Mouse (Mus musculus) megakaryocyte, adult 5-6 weeks (primary cell): ENCODE measurements around the gene Abat. TPM values are rescaled to one million over a fixed set of nuclear protein-coding genes. Genes with fewer than 3 reads are reported as not detected.

Experiments
- ATAC-seq: 2 replicates; pipeline ENCODE4 v1.8.0; 2016; ENCODE audit warnings: mild to moderate bottlenecking, inconsistent platforms; ENCODE audit not compliant: poor library complexity, severe bottlenecking
- total RNA-seq, 2 experiments: library from RNA; stranded (forward) in 1 of 2; stranded (reverse) in 1 of 2; fragments of 153-499, 151-499 nt in 1 of 2; fragments of 221-1000, 200-1000 nt in 1 of 2; gene quantifications; 2 replicates each; pipeline versions ENCODE4 v1.2.3 to v1.2.4; 2015 to 2017

The Abat gene
- total RNA-seq, 2 experiments from 2014 or later, result 0.02 TPM; not detected in 1

DNA sequence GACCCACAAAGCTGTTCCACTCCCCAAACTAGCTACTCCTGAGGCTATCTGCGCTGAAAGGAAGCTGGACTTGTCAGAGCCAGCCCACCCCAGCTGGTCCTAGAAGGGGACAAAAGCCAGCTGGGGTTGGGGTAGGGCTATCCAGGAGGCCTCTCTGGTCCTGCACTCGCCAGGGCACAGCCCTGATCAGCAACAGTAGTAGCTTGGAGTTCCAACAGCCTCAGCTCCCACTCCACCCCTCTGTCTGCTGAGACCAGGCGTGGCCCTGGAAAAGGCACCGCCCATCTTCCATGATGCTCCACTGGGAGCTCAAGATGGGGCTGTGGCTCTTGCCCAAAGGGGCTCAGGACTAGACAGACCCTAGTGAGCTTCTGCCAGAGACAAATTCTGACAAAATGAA is 154.6 kb downstream of the Abat start:
- ATAC-seq, result no peak

DNA sequence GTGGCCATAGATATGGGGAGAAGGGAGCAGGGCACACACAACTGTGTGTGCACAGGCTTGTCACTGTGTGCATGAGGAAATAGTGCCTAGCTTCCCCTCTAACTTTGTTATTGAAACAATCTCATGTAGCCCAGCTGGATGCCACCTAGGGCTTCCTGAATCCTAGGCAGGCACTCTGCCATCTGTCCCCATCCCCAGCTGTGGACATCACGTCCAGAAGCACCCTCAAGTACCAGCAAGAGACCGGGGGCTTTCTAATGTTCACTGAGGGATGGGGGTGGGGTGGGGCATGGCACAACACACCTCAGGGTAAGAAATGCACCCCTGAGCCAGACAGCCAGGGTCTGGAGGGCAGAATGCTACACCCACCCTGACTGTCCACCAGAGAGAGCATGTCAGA is 155.2 kb downstream of the Abat start:
- no peak for ATAC-seq

DNA sequence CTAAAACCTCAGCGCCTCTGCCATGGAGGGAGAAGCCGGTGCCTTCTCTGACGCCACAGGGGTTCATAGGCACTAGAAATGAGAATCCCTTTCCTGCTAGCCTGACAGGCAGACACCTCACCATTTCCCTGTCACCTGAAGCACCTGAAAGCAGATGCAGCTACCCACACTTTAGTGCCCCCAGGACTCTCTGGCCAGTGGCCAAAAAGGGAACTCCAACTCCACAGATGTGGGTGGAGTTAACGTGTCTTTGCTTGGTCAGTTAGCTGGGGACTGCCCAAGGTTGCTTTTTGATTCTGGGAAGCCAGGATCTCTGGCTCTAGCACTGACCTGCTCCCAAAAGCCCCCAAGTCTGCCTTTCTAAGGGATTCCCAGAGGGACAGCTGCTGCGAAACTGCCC is 156.2 kb downstream of the Abat start:
- no peak for ATAC-seq

DNA sequence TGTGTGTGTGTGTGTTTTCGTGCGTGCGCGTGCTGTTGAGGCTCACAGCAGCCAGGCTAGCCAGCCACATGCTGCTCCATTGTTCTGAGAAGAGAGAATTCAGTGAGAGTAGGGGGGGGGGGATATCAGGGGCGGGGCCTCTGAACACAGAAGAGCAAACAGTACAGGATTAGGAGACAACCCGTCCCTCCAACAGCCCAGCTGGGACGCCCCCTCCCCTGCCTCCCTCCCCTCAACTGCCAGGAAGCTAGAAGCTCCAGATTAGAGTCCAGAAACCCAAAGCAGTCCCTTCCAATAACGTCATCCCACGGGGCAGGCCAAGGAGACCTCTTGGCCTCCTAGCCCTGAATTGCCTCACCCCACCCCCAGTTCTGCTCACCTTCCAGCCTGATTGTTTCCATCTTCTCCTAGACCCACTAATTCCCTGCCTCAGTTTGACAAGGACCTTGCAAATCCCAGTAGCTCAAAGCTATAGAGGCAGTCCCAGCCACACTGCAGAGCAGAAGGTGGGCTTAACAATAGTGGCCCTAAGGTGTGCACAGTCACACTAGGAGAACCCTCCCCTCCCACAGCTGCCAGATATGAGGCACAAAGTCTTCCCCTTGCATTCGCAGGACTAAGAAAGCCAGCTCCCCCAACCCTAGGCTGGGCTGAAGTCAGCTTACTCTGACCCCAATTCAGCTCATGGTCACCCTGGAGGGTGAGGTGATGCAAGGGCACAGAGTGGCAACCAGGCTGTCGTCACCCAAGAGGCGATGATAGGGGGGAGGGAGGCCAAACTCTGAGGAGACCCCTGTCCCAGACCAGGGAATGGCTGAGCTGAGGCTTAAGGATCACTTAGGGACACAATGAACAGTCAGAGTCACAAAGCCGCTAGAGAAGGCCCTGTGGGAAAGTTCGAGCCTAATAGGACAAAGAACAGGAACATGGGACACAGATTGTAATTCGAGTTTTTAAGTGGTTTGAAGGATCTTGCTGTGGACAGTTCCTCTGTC is 157.1 kb downstream of the Abat start:
- no peak for ATAC-seq

Other genes starting within 250 kb of the Abat start
- not detected in 2 replicates for gene Tmem114, start 88.3 kb upstream of the Abat start, total RNA-seq (2015)
- not detected in 2 replicates for gene Tmem114, start 88.3 kb upstream of the Abat start, total RNA-seq (2017)
- 2.9 and 6.1 TPM in 2 replicates for gene Mettl22, start 42.6 kb upstream of the Abat start, total RNA-seq (2015)
- 2.7 and 4.5 TPM in 2 replicates for gene Mettl22, start 42.6 kb upstream of the Abat start, total RNA-seq (2017)
- gene Pmm2, start 124.2 kb downstream of the Abat start, total RNA-seq (2015), result 44.8 and 52.5 TPM in 2 replicates
- 55.3 and 62.6 TPM in 2 replicates for gene Pmm2, start 124.2 kb downstream of the Abat start, total RNA-seq (2017)
- 4.2 and 4.7 TPM in 2 replicates for gene Tmem186, start 124.3 kb downstream of the Abat start, total RNA-seq (2015)
- 6.6 and 8.0 TPM in 2 replicates for gene Tmem186, start 124.3 kb downstream of the Abat start, total RNA-seq (2017)
- 18.1 and 21.9 TPM in 2 replicates for gene Carhsp1, start 158.7 kb downstream of the Abat start, total RNA-seq (2015)
- 27.1 and 29.6 TPM in 2 replicates for gene Carhsp1, start 158.7 kb downstream of the Abat start, total RNA-seq (2017)
- gene Gm5767, start 167.3 kb downstream of the Abat start, total RNA-seq (2015), result not detected in 2 replicates
- gene Gm5767, start 167.3 kb downstream of the Abat start, total RNA-seq (2017), result not detected in 2 replicates